Mouse (Mus musculus) granulocyte monocyte progenitor cell, adult 5-6 weeks (primary cell): ENCODE results near the gene Nemp1. TPM values are rescaled to one million over a fixed set of nuclear protein-coding genes. Genes with fewer than 3 reads are reported as not detected.
A peak's percentile ranks its signal among the peaks of the same experiment; 100 is the strongest.
"Not testable (repeated sequence)": the region's sequence is repeated elsewhere in the genome, so short reads cannot be mapped to it uniquely, and the experiment has no call there.

Source experiments
- ATAC-seq: replicated peaks from 2 replicates; pipeline ENCODE4 v1.8.0; 2016; ENCODE audit warnings: mild to moderate bottlenecking, moderate TSS enrichment, inconsistent platforms; ENCODE audit not compliant: poor library complexity, severe bottlenecking
- total RNA-seq, 2 experiments: library from RNA; stranded (forward) in 1 of 2; stranded (reverse) in 1 of 2; fragments of 200-712, 200-1000 nt in 1 of 2; fragments of >200 nt in 1 of 2; fragmentation: Nextera tagmentation in 1 of 2; gene quantifications; 2 replicates each; pipeline ENCODE4 v1.2.3; 2014 to 2017

Nemp1 gene
- total RNA-seq, 2 experiments from 2014 or later, result 14.7 to 21.7 TPM

- peak; percentile 45 for ATAC-seq
Measured at GRCm38 (mm10) chr10:127643553-127644238, 23.0 kb upstream of the Nemp1 start.

GRCm38 (mm10) chr10:127645791-127646190 lies 20.9 kb upstream of the Nemp1 start:
- no peak for ATAC-seq

- no peak for ATAC-seq
Measured at GRCm38 (mm10) chr10:127652906-127653638, 13.6 kb upstream of the Nemp1 start.

GRCm38 (mm10) chr10:127654970-127655579 lies 11.6 kb upstream of the Nemp1 start:
- ATAC-seq, result peak; percentile 82

GRCm38 (mm10) chr10:127657617-127658016 lies 9.1 kb upstream of the Nemp1 start:
- not testable (repeated sequence) for ATAC-seq

GRCm38 (mm10) chr10:127658076-127658475 lies 8.6 kb upstream of the Nemp1 start:
- no peak for ATAC-seq

GRCm38 (mm10) chr10:127659551-127659950 lies 7.2 kb upstream of the Nemp1 start:
- ATAC-seq, result no peak

GRCm38 (mm10) chr10:127661291-127661914 lies 5.3 kb upstream of the Nemp1 start:
- no peak for ATAC-seq

- peak; percentile 40 for ATAC-seq
Measured at GRCm38 (mm10) chr10:127661915-127662663, 4.6 kb upstream of the Nemp1 start.

GRCm38 (mm10) chr10:127662666-127663253 lies 3.9 kb upstream of the Nemp1 start:
- no peak for ATAC-seq

- no peak for ATAC-seq
Measured at GRCm38 (mm10) chr10:127663590-127663989, 3.1 kb upstream of the Nemp1 start.

GRCm38 (mm10) chr10:127664166-127664565 lies 2.5 kb upstream of the Nemp1 start:
- no peak for ATAC-seq

GRCm38 (mm10) chr10:127664891-127665290 lies 1.8 kb upstream of the Nemp1 start:
- no peak for ATAC-seq

- ATAC-seq, result no peak
Measured at GRCm38 (mm10) chr10:127665366-127666181, 1.1 kb upstream of the Nemp1 start.

GRCm38 (mm10) chr10:127667269-127668092 lies 780 bp downstream of the Nemp1 start:
- ATAC-seq, result peak; percentile 40

GRCm38 (mm10) chr10:127668093-127669050 lies 1.7 kb downstream of the Nemp1 start, which contains the start of gene Nab2:
Nab2 (minus strand) TSS chr10:127668568.
- ATAC-seq, result peak; percentile 56

GRCm38 (mm10) chr10:127669170-127669569 lies 2.5 kb downstream of the Nemp1 start:
- ATAC-seq, result no peak
